Mouse (Mus musculus): ENCODE measurements around the gene Mrpl24. TPM values are rescaled to one million over a fixed set of nuclear protein-coding genes. Genes with fewer than 3 reads are reported as not detected.
A peak's percentile ranks its signal among the peaks of the same experiment; 100 is the strongest.

The Mrpl24 gene
- total RNA-seq, 2 experiments from 2014 or later: 119 to 195 TPM

DNA sequence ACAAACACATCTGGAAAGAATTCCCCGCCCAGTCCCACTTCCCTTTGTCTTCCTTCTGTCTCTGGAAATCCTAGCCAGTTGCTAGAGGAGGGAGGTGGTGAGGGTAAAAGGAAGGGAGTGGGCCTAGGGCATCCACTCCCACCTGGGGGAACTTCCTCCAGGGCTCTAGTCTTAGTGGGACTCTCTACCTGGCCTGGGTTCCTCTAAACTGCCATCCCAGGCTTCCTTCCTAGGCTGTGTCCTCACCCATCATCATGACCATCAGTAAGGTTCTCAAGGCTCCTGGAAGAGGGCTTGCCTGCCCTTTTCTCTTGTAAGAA is 27.2 kb downstream of the Mrpl24 start:
- ATAC-seq (replicated peaks; ENCODE audit: poor library complexity): no peak

DNA sequence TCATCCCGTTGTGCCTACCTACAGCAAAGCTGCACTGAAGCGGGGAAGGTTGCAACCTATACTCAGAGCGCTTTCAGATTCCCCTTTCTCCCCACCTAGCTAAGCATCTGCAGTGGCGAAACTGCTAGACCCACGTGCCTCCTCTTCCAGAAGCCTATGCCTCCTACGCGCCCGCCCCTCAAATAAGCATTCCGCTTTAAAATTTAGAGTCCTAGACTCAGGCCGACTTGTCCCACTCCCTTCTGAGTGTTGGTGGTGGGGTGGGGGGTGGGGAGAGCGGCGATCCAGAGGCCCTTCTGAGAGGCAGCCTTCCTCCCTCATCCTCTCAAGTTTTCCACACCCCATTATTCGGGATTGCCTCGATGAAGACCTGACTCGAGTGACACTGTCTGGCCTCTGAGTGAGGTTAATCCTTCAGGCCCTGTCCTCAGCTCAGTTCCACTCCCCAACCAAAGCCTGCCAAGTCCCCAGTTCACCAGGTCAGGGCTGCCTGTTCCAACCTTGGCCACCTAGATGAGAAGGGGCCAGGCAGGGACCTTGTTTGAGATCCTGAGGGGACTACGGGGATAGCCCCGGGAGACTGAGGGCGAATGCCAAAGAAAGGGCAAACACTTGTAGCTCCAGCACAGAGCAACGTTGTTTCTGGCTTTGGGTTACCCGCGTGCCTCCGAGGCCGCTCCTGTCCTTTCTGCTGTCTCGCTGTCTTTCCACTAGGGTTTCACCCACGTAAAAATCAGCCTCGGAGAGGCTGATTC is 27.9 kb downstream of the Mrpl24 start:
- peak; percentile 26; the same call in 1 of the 2 replicates for ATAC-seq (replicated peaks; ENCODE audit: poor library complexity)

- no peak for ATAC-seq (replicated peaks; ENCODE audit: poor library complexity)
Observed at GRCm38 (mm10) chr3:87947811-87948199, 28.5 kb downstream of the Mrpl24 start.

DNA sequence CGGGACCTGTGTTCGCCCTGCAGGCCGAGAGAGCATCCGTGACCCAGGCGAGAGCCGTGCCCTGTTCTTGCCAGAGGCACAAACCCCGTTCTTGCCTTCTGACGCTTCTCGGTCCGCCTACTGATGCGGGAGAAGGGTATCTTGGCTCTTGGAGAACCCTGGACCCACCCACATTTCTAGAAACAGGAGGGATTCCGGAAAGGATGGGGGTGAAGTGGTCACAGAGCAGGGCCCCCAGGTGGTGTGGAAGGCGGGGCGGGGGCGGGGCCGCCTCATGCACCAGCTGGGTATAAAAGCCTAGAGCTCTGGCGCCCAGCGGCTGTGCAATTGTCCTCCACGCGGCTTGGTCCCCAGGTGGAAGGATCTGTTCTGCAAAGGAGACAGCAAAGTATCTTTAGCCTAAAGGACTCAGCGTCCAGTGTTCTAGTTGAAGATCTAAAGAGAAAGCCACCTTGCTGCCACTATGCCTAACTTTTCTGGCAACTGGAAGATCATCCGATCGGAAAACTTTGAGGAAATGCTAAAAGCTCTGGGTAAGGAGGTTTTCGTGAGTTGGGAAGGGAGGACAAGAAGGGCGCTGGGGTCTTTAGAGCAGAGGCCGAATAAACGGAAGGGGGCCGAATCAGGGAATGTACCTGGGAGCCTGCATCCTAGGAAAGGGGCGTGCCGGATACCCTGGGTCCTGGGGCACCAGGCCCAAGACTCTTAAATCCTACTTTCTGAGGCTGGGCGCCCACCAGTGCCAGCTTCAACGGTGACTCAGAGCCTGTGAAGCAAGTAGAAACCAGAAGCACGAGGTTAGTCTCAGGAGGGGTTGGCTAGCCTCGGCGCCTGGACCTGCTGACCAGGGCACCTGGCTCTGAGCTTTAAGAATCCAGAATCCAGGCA is 29.3 kb downstream of the Mrpl24 start, which contains the start of gene Crabp2:
Crabp2 (plus strand) TSS at position 289 of the 888 bp plus-strand sequence.
- ATAC-seq (replicated peaks; ENCODE audit: poor library complexity): peak; percentile 29

DNA sequence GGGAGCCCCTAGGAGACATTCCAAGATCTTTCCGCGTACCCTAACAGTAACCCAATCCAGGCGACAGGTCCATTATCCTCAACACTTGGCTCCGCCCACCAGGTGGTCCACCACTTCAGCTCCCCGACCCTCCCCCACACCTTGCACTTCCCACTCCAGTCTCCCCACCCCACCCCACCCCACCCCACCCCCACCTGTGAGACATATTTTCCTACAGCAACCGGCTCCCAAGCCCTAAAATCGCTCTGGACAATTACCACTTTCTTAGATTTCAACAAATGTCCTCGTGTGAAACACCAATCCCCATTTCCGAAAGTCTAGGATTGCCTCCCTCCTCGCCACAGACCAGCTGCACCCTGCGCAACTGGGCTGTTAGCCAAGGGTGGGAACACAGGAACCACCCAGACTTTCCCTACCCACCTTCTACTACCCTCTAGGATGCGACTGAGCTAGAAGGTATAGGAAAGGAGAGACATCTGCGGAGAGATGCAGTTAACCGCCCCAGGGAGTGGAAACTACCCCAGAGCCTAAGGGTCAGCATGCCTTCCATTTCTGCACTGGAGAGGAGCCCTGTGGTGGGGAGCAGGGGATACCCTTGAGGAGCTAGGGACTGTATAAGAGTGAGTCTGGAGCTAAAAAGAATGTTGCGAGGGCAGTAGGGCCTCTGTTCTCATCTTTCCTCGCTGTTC is 30.1 kb downstream of the Mrpl24 start:
- ATAC-seq (replicated peaks; ENCODE audit: poor library complexity): no peak

DNA sequence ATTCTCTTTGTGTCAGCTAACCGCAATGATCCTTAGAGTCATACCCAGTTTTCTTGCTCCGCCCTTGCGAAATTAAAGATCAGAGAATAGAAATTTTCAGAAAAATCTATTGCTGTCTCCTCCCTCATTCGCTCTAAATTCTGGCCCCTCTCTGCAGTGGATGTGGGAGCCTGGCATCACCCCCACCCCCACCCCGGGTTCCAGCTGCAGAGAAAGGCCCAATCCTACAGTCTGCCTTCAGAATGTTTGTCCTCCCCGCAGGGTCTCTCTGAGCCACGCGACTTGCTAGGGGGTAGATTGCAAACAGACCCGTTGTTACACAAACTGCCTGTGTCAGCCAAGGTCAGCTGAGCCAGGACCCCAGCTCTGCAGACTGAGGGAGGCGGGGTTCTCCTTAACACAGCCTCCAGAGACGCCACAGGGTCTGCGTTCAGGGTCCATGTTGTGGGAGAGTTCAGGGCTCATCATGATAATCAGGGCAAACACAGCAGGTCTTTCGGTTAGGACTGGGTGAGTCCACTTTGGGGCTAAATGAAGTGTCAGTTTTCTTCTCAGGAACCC is 30.7 kb downstream of the Mrpl24 start:
- no peak for ATAC-seq (replicated peaks; ENCODE audit: poor library complexity)

- no peak for ATAC-seq (replicated peaks; ENCODE audit: poor library complexity)
Observed at GRCm38 (mm10) chr3:87951946-87952345, 32.6 kb downstream of the Mrpl24 start.

DNA sequence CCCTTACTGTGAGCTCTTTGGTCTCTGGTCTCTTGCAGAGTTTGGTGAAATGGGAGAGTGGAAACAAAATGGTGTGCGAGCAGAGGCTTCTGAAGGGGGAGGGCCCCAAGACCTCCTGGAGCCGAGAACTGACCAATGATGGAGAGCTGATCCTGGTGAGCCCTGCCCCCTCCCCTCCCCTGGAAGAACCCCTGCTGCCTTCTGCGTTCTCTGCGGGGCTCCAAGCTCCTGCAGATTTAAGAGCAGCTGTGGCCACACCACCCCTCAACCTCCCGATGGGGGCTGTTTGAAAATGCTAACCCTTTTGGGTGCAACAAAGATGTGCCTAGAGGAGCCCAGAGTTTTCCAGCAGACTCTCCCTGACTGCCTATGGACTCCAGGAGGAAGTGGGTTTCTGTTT is 33.1 kb downstream of the Mrpl24 start:
- no peak for ATAC-seq (replicated peaks; ENCODE audit: poor library complexity)

GRCm38 (mm10) chr3:87958056-87958455 is 38.8 kb downstream of the Mrpl24 start:
- no peak for ATAC-seq (replicated peaks; ENCODE audit: poor library complexity)

- ATAC-seq (replicated peaks; ENCODE audit: poor library complexity): no peak
Observed at GRCm38 (mm10) chr3:87958476-87958875, 39.2 kb downstream of the Mrpl24 start.

DNA sequence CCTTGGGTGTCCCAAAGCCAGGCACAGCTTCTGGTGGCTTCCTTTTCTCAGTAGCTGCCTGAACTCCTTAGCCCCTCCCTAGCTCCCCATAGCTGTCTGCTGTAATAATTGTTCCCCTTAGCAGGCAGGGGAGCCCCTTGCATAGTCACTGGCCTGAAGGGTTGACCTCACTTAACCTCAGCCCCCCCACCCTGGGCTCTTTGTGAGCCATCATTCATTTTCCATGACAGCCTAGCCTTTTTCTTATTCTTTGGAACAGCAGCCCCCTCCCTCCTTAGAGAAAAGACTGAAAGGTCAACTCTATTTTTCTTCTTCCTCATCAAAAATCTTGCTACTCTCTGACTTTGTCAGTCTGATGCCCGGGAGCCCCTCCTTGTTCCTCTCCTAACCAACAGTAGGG is 39.7 kb downstream of the Mrpl24 start:
- no peak for ATAC-seq (replicated peaks; ENCODE audit: poor library complexity)

DNA sequence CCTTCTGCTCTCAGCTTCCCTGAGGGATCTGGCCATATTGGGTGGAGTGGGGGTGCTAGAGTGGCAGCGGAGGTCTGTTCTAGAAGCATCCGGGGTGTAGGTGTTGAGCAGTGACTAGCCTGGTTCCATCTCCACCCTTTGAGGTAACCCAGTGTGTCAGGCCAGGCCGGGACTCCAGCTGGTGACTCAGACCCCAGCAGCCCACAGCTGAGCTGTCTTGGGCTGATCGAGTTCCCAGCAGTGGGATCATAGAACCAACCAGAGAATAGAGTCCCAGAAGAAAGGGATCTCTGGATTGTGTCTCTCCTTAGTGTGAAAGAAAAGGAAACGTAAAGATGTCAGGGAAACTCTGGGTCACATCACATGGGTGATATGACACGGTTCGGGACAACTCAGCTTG is 40.1 kb downstream of the Mrpl24 start:
- no peak for ATAC-seq (replicated peaks; ENCODE audit: poor library complexity)

GRCm38 (mm10) chr3:87960191-87960585 is 40.9 kb downstream of the Mrpl24 start:
- ATAC-seq (replicated peaks; ENCODE audit: poor library complexity): no peak

- peak; percentile 99 for ATAC-seq (replicated peaks; ENCODE audit: poor library complexity)
Observed at GRCm38 (mm10) chr3:87960586-87961191, 41.4 kb downstream of the Mrpl24 start.

DNA sequence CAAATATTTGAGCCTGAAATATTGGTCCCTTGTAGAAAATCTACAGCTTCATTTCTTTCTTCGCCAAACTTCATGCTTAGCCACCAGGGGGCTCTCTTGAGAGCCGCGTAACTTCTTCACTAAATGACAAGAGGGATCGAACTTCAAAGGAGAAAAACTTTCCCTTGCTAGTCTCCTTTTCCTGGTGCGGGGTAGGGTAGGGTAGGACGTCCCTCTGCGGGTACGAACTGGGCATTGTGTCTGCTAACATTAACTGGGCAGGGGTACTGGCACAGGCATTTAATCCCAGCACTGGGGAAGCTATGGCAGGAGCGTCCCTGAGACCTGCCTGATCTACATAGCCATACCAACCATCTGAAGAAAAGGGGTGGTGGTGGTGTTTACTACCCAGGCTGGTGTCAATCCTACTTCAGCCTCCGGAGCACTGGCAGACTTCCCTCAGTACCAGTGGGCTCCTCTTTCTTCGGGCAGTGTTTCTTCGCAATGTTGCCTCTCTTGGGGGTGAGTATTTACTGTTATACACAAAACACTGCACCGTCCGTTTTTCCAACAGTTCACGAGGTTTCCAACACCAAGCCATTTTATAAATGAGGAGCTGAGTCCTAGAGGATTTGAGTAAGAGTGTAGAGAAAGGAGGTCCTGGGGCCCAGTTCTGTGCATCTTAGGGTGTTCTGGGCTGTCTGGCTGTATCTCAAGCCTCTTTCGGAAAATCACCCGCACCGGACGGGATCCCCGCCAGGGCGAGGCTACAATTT is 51.1 kb downstream of the Mrpl24 start:
- peak; percentile 78 for ATAC-seq (replicated peaks; ENCODE audit: poor library complexity)

GRCm38 (mm10) chr3:87970939-87971488 is 51.7 kb downstream of the Mrpl24 start, which contains the start of gene Nes:
Nes (plus strand) TSS chr3:87971078.
- 0 out of 2 replicates have a peak, but pooled peaks have one; percentile 19 for ATAC-seq (replicated peaks; ENCODE audit: poor library complexity)

DNA sequence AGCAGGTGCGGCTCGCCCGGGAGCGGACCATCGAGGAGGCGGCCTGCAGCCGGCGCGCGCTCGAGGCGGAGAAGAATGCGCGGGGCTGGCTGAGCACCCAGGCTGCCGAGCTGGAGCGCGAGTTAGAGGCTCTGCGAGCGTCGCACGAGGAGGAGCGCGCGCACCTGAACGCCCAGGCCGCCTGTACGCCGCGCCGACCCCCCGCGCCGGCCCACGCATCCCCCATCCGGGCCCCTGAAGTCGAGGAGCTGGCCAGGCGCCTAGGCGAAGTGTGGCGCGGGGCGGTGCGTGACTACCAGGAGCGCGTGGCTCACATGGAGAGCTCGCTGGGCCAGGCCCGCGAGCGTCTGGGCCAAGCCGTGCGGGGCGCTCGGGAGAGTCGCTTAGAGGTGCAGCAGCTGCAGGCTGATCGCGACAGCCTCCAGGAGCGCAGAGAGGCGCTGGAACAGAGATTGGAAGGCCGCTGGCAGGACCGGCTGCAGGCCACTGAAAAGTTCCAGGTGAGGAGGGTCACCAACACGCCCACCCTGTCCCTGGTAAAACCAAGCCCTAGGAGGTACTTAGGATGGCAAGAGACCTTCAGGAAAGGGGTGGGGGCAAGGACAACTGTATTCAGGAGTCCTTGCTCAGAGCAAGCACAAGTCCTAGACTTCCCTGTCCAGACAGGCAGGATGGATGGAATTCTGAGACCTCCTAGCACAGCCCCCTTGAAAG is 52.3 kb downstream of the Mrpl24 start:
- ATAC-seq (replicated peaks; ENCODE audit: poor library complexity): no peak

DNA sequence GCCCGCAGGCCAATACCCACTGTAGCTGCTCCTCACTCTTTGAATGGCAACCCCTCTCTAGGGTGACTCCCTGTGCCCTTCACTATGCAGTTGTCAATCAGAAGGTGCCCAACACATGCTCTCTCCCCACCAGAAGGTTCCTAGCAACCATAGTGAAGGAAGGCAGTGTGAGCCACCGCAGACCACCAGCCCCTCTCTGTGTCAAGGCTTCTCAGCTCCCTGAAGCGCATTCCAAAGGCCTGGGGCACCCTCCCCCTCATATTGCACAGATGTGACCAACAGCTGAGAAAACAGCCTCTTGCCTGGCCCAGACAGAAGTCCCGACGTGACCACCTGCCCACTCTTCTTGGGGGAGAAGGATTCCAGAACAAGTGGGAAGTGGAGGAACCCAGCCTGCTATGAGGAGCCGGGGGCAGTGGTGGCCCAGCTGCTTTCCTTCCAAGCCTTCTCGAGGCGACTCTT is 52.9 kb downstream of the Mrpl24 start:
- ATAC-seq (replicated peaks; ENCODE audit: poor library complexity): no peak

GRCm38 (mm10) chr3:87972776-87973175 is 53.5 kb downstream of the Mrpl24 start:
- no peak for ATAC-seq (replicated peaks; ENCODE audit: poor library complexity)

Data from megakaryocyte progenitor cell, adult 5-6 weeks (primary cell).